Mouse (Mus musculus) left cerebral cortex, adult 8-10 months (tissue): ENCODE measurements around the gene P4ha2. TPM values are rescaled to one million over a fixed set of nuclear protein-coding genes. Genes with fewer than 3 reads are reported as not detected.
A peak's percentile ranks its signal among the peaks of the same experiment; 100 is the strongest.

Experiments
- DNase-seq, 2 experiments: peaks; one replicate each; pipeline ENCODE4 v3.0.0; 2022; ENCODE audit warnings: low spot score in 2 of 2
- total RNA-seq, 4 experiments: library from RNA; stranded (reverse); gene quantifications; 2 replicates each; pipeline ENCODE4 v1.2.4; 2022

The P4ha2 gene
- total RNA-seq, result 10 to 100 TPM; 18.1 to 22.4 (median 20.0) TPM

- DNase-seq, result no peak
Observed at GRCm38 (mm10) chr11:54100045-54100691, at the start of gene P4ha2. Gene P4ha2, plus strand, starts transcription at chr11:54100095.

- peak in 1 of 2 experiments; percentile 46 for DNase-seq
Observed at GRCm38 (mm10) chr11:54050205-54050604, 49.7 kb upstream of the P4ha2 start.

GRCm38 (mm10) chr11:54051161-54051560 lies 48.7 kb upstream of the P4ha2 start:
- no peak for DNase-seq

DNA sequence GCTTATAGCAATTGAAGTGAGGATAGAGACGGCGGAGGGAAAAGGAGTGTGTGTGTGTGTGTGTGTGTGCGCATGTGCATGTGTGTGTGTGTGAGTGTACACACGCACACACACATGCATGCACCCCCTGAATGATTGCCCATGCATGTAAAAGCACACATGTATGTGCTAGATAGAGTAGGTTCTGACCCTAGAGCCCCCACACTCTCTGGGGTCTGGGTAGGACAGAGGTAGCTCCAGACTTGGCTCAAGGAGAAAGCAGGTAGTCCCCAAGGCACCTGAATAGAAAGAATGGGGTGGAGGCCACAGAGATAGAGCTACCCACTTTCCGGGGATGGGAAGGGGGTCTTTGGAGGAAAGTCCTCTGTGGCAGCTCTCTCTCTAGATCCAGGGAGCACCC lies 47.8 kb upstream of the P4ha2 start:
- DNase-seq, result no peak

GRCm38 (mm10) chr11:54053090-54053489 lies 46.8 kb upstream of the P4ha2 start:
- DNase-seq, result no peak

GRCm38 (mm10) chr11:54054257-54054656 lies 45.6 kb upstream of the P4ha2 start:
- DNase-seq, result no peak

- peak in 1 of 2 experiments; percentile 42 for DNase-seq
Observed at GRCm38 (mm10) chr11:54056132-54056531, 43.8 kb upstream of the P4ha2 start.

- DNase-seq, result no peak
Observed at GRCm38 (mm10) chr11:54057428-54057827, 42.5 kb upstream of the P4ha2 start.

DNA sequence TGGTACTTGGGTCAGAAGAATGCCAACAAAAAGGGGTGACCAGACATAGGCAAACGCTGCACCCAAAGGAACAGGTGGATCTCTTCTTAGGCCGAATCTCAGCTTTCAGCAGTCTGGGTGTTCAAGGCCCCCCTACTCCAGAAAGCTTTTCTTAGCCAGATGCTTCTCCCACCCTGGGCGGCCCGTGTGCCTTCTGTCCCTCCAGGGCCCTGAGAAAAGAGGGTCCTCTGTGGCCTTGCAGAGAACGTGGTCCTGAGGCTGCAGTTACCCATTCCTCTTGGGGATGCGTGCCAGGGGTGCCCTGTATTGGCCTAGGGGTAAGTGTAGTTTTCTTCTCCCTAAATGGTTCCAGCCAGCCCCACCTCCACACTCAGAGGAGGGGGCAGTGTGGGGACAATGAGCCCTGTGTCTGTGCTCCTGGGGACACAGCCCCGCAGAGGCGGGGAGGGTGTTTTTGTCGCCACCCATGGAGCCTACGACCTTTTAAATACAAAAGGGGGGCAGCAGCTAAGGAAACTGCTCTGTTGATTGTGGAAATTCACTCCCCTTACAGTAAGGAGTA lies 41.8 kb upstream of the P4ha2 start:
- peak in 1 of 2 experiments; percentile 37 for DNase-seq

DNA sequence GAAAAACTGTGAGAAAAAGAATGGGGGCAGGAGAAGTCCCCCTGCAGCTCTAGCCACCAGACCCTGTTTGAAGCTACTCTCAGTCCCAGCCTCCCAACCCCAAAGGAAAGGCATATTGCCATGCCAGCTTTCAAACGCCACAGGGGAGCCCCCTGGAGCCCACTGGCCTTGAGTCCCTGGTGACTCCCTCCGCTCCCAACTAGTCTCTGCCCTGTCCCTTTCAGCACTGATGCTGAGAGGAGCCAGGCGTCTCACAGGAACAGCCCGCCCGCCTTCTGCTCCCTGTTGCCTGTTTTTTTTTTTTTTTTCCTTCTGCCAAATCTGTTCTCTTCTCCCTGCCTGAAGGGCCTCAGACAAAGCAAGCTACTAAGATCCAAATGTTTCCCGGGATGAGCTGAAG lies 41.3 kb upstream of the P4ha2 start:
- no peak for DNase-seq

- DNase-seq, result no peak
Observed at GRCm38 (mm10) chr11:54059526-54059925, 40.4 kb upstream of the P4ha2 start.

DNA sequence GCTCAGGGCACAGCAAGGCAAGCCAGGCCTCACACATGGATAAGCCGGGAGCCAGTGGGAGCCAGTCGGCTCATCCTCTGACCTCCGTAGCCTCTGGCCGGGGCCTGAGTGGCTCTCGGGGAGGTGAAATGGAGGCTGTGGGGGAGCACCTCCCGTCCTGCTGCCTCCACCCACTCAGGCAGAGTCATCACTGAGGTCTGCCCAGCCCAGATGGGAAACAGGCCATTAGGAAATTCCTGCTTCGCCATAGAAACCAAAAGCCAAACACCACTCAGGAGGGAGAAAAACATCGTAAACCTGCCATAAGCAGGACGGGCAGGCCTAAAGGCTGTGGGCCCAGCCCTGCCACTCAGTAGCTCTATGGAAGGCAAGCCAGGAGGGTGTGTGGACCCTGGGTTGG lies 39.6 kb upstream of the P4ha2 start:
- no peak for DNase-seq

DNA sequence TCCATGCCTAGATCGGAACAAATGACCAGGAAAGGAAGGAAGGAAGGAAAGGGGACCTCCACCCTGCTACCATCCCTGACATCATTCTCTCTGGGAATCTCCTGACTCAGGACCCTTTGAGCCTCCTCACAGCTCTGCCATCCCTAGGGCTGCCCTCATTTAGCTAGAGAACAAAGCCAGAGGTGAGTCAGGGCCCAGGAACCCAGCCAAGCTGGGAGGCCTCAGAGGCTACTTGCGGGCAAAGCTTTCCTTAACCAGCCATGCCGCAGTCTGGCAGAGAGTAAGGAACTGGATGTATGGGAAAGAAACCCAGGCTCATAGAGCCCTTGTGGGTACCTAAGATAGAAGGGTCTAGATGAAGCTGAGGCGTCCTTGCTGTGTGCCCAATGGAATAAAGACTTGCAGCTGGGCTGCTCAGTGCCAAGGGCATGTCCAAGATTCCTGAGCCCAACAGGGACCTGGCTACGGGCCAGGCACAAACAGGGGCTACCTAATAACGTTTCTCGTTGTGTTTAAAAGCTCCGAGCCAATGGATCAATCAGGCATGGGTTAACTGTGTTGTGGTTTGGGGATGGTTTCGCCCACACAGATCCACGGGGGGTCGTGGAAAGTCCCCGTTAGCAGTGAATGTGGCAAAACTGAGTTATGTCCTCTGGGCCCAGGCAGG lies 37.7 kb upstream of the P4ha2 start:
- DNase-seq, result no peak

DNA sequence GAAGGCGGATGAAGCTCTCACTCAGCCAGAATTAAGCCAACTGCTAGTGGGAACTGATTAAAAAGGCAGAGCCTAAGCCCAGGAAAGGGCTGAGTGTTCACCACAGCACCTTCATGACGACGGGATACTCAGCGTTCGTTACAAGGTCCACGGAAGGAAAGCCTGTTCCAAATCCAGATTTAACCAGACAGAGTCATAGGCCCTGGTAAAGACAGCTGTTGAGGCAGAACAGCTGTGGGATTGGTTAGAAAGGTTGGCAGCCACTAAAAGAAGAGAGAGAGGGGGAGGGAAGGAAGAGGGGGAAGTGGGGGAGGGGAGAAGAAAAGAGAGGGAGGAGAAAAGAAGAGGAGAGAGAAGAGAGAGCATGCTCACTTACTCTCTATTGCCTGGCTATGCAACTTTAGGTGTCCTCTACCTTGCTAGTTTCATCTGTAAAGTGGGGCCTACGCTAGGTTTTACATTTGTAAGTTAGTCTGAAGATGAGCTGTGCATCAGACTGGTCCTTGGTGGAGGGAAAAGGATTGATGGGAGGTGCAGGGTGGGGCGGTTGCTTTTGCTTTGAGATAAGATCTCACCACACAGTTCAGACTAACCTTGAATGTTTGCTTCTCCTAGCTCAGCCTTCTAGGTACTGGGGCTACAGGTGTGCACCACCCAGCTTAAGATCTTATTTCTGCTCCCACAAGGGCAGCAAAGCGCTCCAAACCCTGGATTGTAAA lies 37.0 kb upstream of the P4ha2 start:
- DNase-seq, result no peak

DNA sequence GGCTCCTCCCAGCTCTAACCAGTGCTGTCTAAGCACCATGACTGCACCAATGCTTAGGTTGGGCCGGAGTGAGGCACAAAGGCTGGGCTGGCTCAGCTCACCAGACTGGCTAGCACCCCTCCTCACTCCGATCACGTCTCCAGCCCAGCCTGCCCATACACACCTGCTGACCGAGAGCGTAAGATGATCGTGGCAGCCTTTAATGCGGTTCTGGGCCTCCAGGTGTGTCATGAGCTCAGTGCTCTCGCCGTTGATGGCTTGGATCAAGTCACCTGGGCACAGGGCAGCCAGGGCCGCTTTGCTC lies 36.5 kb upstream of the P4ha2 start:
- no peak for DNase-seq

DNA sequence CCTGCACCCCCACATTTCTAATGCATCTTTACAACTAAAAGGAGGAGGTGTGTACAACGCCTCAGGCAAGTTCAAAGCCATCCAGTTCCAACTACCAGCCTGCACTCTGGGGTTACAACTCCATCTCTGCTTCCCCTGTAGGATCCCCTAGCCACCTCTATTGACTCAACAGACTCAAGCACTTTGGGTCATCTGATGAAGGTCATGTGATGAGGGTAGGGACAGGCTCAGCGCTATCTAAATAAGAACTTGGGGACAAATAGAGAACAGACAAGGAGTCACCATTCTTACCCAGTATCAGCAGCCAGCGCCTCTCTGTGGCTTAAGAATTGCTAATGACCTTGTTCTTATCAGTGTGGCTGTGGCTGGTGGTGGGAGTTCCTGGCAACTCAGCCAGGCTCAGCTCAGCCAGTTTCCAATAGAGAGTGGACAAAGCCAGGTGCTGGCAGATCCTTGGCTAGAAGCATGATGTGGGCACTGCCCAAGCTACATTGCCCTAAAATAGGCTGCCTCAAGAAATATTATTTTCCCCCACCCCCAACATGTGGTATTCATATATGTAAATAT lies 35.4 kb upstream of the P4ha2 start:
- DNase-seq, result no peak

- DNase-seq, result no peak
Observed at GRCm38 (mm10) chr11:54065106-54065914, 34.6 kb upstream of the P4ha2 start.

DNA sequence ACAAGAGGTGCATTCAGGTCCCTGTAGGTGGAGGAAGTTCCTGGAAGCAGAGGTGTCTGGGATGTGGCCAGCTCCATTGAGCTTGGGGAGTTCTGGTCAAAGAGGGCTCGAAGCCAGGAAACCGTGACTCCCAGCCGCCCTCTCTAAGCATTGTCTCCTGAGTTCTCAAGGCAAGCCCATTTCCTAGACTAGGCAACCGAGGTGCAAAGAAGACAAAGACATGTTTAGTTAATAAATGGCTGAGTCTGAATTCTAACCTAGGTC lies 34.0 kb upstream of the P4ha2 start:
- no peak for DNase-seq

DNA sequence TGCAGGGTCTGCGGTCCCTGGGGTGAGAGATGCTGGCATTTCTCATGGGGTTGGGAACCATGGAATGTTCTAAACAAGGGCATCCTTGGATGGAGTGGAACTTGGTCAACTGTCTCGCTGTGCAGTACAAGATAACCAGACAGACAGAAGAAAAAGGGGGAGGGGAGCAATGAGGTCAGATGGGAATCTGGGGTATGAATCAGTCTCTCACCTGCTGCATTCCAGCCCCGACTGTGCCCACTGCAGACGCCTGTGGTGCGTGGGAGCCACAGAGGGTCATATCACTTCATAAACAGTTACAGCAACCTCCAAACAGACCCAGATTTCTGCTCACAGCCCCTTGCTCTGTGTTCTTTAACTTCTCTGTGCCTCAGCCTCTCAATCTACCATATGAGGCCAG lies 33.5 kb upstream of the P4ha2 start:
- no peak for DNase-seq

- DNase-seq, result no peak
Observed at GRCm38 (mm10) chr11:54067318-54067995, 32.4 kb upstream of the P4ha2 start.

GRCm38 (mm10) chr11:54067996-54068519 lies 31.8 kb upstream of the P4ha2 start:
- DNase-seq, result no peak
